Mouse (Mus musculus) heart, embryonic 14.5 days (tissue): Measurements from ENCODE around the gene Lrfn2. TPM values are rescaled to one million over a fixed set of nuclear protein-coding genes. Genes with fewer than 3 reads are reported as not detected.

ENCODE experiments used
- ATAC-seq: fragments of 200-750 bp; cut with Nextera tagmentation; 2 replicates; pipeline ENCODE4 v1.8.0; 2017; ENCODE audit warnings: low read depth, moderate TSS enrichment; ENCODE audit not compliant: insufficient number of reproducible peaks, insufficient read depth, low FRiP score
- H3K27ac ChIP-seq, 2 experiments: fragments of 200-500 bp in 1 of 2; fragments of 300-500 bp in 1 of 2; sonication (generic) in 1 of 2; replicated peaks in 1 of 2; 2 replicates each; pipeline ENCODE4 v1.5.1; 2012 to 2014; ENCODE audit warnings: low read depth in 2 of 2, low read length in 2 of 2, control low read depth in 1 of 2, mild to moderate bottlenecking in 1 of 2, mixed read lengths in 1 of 2; ENCODE audit not compliant: control insufficient read depth in 1 of 2, insufficient read depth in 1 of 2
- H3K27me3 ChIP-seq: fragments of 300-500 bp; sonication (generic); 2 replicates; pipeline ENCODE4 v1.6.1; 2014; ENCODE audit warnings: mild to moderate bottlenecking, low read length, control low read depth; ENCODE audit not compliant: control insufficient read depth, insufficient read depth
- H3K36me3 ChIP-seq: fragments of 300-500 bp; sonication (generic); 2 replicates; pipeline ENCODE4 v1.6.1; 2014; ENCODE audit warnings: mild to moderate bottlenecking, control low read depth, low read length, mixed read lengths; ENCODE audit not compliant: control insufficient read depth, insufficient read depth
- H3K4me1 ChIP-seq, 2 experiments: fragments of 200-500 bp in 1 of 2; fragments of 300-500 bp in 1 of 2; sonication (generic) in 1 of 2; 2 replicates each; pipeline ENCODE4 v1.6.1; 2012 to 2014; ENCODE audit warnings: low read length in 2 of 2, control low read depth in 1 of 2, mixed read lengths in 1 of 2; ENCODE audit not compliant: control insufficient read depth in 2 of 2, insufficient read depth in 2 of 2
- H3K4me2 ChIP-seq: fragments of 300-500 bp; sonication (generic); 2 replicates; pipeline ENCODE4 v1.6.1; 2014; ENCODE audit warnings: mild to moderate bottlenecking, low read length
- H3K4me3 ChIP-seq, 2 experiments: fragments of 200-500 bp in 1 of 2; fragments of 300-500 bp in 1 of 2; sonication (generic) in 1 of 2; 2 replicates each; pipeline ENCODE4 v1.5.1; 2012 to 2014; ENCODE audit warnings: low read length in 2 of 2, mild to moderate bottlenecking in 2 of 2, control low read depth in 1 of 2, low read depth in 1 of 2, moderate library complexity in 1 of 2; ENCODE audit not compliant: control insufficient read depth in 1 of 2, insufficient read depth in 1 of 2
- H3K9ac ChIP-seq: fragments of 300-500 bp; sonication (generic); 2 replicates; pipeline ENCODE4 v1.6.1; 2014; ENCODE audit warnings: mild to moderate bottlenecking, low read length
- H3K9me3 ChIP-seq: fragments of 300-500 bp; sonication (generic); 2 replicates; pipeline ENCODE4 v1.6.1; 2016; ENCODE audit warnings: low read length, control low read depth; ENCODE audit not compliant: control insufficient read depth
- WGBS: fragments of 180-500 bp; shearing (Covaris S2); extraction: QIAGEN DNeasy Blood & Tissue Kit; methylation state at CpG from one replicate; pipeline ENCODE4 v1.1.7; 2014; 5-methylcytosine and 5-hydroxymethylcytosine counted together
- polyA plus RNA-seq: library from polyadenylated mRNA; unstranded; fragments of >200 nt; fragmentation: Nextera tagmentation; extraction: Ambion mirVana; gene quantifications from 2 replicates; pipeline ENCODE4 v1.2.1, GENCODE M21; 2014

The Lrfn2 gene
- polyA plus RNA-seq, 1 experiment from 2014 or later: 0.34 TPM

GRCm38 (mm10) chr17:49029556-49030268 is 97.5 kb downstream of the Lrfn2 start:
- H3K4me2 ChIP-seq: no peak overlapping the region
- ATAC-seq: peak; percentile 33; the same call in 1 of the 2 replicates

GRCm38 (mm10) chr17:49030269-49030615 is 98.1 kb downstream of the Lrfn2 start:
- 79% methylated on average over 7 of the region's 7 CpGs for WGBS
- H3K27ac ChIP-seq: no peak overlapping the region
- no peak for ATAC-seq

More at GRCm38 (mm10) chr17:49029556-49030268, 97.5 kb downstream of the Lrfn2 start:
- peaks cover 2 to 4% of the 10 kb centered on the region in 2 experiments; a peak in 2 of 4 replicates for H3K4me1 ChIP-seq
- H3K27me3 ChIP-seq: peaks cover 13% of the 10 kb centered on the region; the same call in 1 of the 2 replicates
- no peaks in the 10 kb centered on the region for H3K9me3 ChIP-seq
- 31% methylated on average over 11 of the region's 11 CpGs for WGBS
- no peaks in the 10 kb centered on the region for H3K36me3 ChIP-seq
- no peak overlapping the region for H3K27ac ChIP-seq
- no peak overlapping the region for H3K9ac ChIP-seq
- no peak overlapping the region for H3K4me3 ChIP-seq

GRCm38 (mm10) chr17:49030841-49031240 is 98.7 kb downstream of the Lrfn2 start:
- Histone ChIP-seq H3K27me3 (peaks cover 21% of the 10 kb centered on the region), H3K36me3 (no peaks in the 10 kb centered on the region), H3K9me3 (no peaks in the 10 kb centered on the region), H3K4me2 (no peak overlapping the region), H3K4me3 (no peak overlapping the region), H3K27ac (no peak overlapping the region), H3K4me1 (peaks cover 2 to 4% of the 10 kb centered on the region in 2 experiments; a peak in 2 of 4 replicates), H3K9ac (no peak overlapping the region)
- ATAC-seq: no peak
- WGBS: 72% methylated on average over 5 of the region's 5 CpGs

More at GRCm38 (mm10) chr17:49030269-49030615, 98.1 kb downstream of the Lrfn2 start:
- Histone ChIP-seq H3K4me3 (no peak overlapping the region), H3K4me2 (no peak overlapping the region), H3K9ac (no peak overlapping the region), H3K36me3 (no peaks in the 10 kb centered on the region), H3K27me3 (peaks cover 15% of the 10 kb centered on the region), H3K4me1 (peaks cover 2 to 4% of the 10 kb centered on the region in 2 experiments; a peak in 2 of 4 replicates), H3K9me3 (no peaks in the 10 kb centered on the region)

- Histone ChIP-seq H3K4me2 (no peak overlapping the region), H3K36me3 (no peaks in the 10 kb centered on the region), H3K9ac (no peak overlapping the region), H3K27me3 (peaks cover 14% of the 10 kb centered on the region; the same call in 1 of the 2 replicates), H3K4me3 (no peak overlapping the region), H3K27ac (no peak overlapping the region), H3K9me3 (no peaks in the 10 kb centered on the region), H3K4me1 (peaks cover 2 to 4% of the 10 kb centered on the region in 2 experiments; a peak in 2 of 4 replicates)
- ATAC-seq: no peak
- 66% methylated on average over 8 of the region's 8 CpGs for WGBS
These were observed 99.6 kb downstream of the Lrfn2 start for GRCm38 (mm10) chr17:49031790-49032189.

- peaks cover 14% of the 10 kb centered on the region; the same call in 1 of the 2 replicates for H3K27me3 ChIP-seq
- H3K27ac ChIP-seq: no peak overlapping the region
- H3K9me3 ChIP-seq: no peaks in the 10 kb centered on the region
- H3K4me1 ChIP-seq: peaks cover 2 to 4% of the 10 kb centered on the region in 2 experiments; a peak in 2 of 4 replicates
- no peak overlapping the region for H3K9ac ChIP-seq
- no peaks in the 10 kb centered on the region for H3K36me3 ChIP-seq
- no peak overlapping the region for H3K4me2 ChIP-seq
- ATAC-seq: no peak
- no peak overlapping the region for H3K4me3 ChIP-seq
These were observed 101.1 kb downstream of the Lrfn2 start for GRCm38 (mm10) chr17:49033276-49033675.

- no peaks in the 10 kb centered on the region for H3K36me3 ChIP-seq
- peaks cover 2 to 4% of the 10 kb centered on the region in 2 experiments; a peak in 2 of 4 replicates for H3K4me1 ChIP-seq
- no peak for ATAC-seq
- H3K27me3 ChIP-seq: peaks cover 14% of the 10 kb centered on the region; the same call in 1 of the 2 replicates
- H3K27ac ChIP-seq: no peak overlapping the region
- no peaks in the 10 kb centered on the region for H3K9me3 ChIP-seq
- H3K4me2 ChIP-seq: no peak overlapping the region
- 30% methylated on average over 5 of the region's 5 CpGs for WGBS
- no peak overlapping the region for H3K9ac ChIP-seq
- H3K4me3 ChIP-seq: no peak overlapping the region
These were observed 101.6 kb downstream of the Lrfn2 start for GRCm38 (mm10) chr17:49033686-49034250.

- Histone ChIP-seq H3K9ac (no peak overlapping the region), H3K4me2 (no peak overlapping the region), H3K4me1 (no peaks in the 10 kb centered on the region), H3K9me3 (no peaks in the 10 kb centered on the region), H3K36me3 (no peaks in the 10 kb centered on the region), H3K27ac (no peak overlapping the region), H3K27me3 (peaks cover 21% of the 10 kb centered on the region; the same call in 1 of the 2 replicates), H3K4me3 (no peak overlapping the region)
- no peak for ATAC-seq
- 60% methylated on average over 6 of the region's 6 CpGs for WGBS
These were observed 102.9 kb downstream of the Lrfn2 start for GRCm38 (mm10) chr17:49035052-49035451.
